Mouse (Mus musculus) midbrain, embryonic 12.5 days (tissue): ENCODE data around the gene Praf2. TPM values are rescaled to one million over a fixed set of nuclear protein-coding genes. Genes with fewer than 3 reads are reported as not detected.

Source experiments
- ATAC-seq: fragments of 200-750 bp; cut with Nextera tagmentation; 2 replicates; pipeline ENCODE4 v1.8.0; 2017; ENCODE audit warnings: low read depth, moderate TSS enrichment, moderate library complexity; ENCODE audit not compliant: low FRiP score
- H3K27ac ChIP-seq: fragments of 300-500 bp; sonication (generic); replicated peaks from 2 replicates; pipeline ENCODE4 v1.5.1; 2016; ENCODE audit warnings: mild to moderate bottlenecking
- H3K27me3 ChIP-seq: fragments of 300-500 bp; sonication (generic); 2 replicates; pipeline ENCODE4 v1.6.1; 2016; ENCODE audit warnings: mild to moderate bottlenecking
- H3K36me3 ChIP-seq: fragments of 300-500 bp; sonication (generic); 2 replicates; pipeline ENCODE4 v1.6.1; 2016
- H3K4me1 ChIP-seq: fragments of 300-500 bp; sonication (generic); 2 replicates; pipeline ENCODE4 v1.6.1; 2016
- H3K4me2 ChIP-seq: fragments of 300-500 bp; sonication (generic); replicated peaks from 2 replicates; pipeline ENCODE4 v1.6.1; 2016; ENCODE audit warnings: mild to moderate bottlenecking, moderate library complexity
- H3K4me3 ChIP-seq: fragments of 300-500 bp; sonication (generic); 2 replicates; pipeline ENCODE4 v1.5.1; 2016; ENCODE audit warnings: mild to moderate bottlenecking
- H3K9ac ChIP-seq: fragments of 300-500 bp; sonication (generic); replicated peaks from 2 replicates; pipeline ENCODE4 v1.6.1; 2016; ENCODE audit warnings: mild to moderate bottlenecking, moderate library complexity
- H3K9me3 ChIP-seq: fragments of 300-500 bp; sonication (generic); 2 replicates; pipeline ENCODE4 v1.6.1; 2016; ENCODE audit warnings: mild to moderate bottlenecking
- WGBS: fragments of 180-500 bp; shearing (Covaris S2); methylation state at CpG from one replicate; pipeline ENCODE4 v1.1.7; 2016; 5-methylcytosine and 5-hydroxymethylcytosine counted together
- polyA plus RNA-seq: library from polyadenylated mRNA; unstranded; fragments of >200 nt; fragmentation: Nextera tagmentation; extraction: Ambion mirVana; gene quantifications from 2 replicates; pipeline ENCODE4 v1.2.1, GENCODE M21; 2016

Gene Praf2
- polyA plus RNA-seq, 1 experiment from 2014 or later = 89.2 TPM

DNA sequence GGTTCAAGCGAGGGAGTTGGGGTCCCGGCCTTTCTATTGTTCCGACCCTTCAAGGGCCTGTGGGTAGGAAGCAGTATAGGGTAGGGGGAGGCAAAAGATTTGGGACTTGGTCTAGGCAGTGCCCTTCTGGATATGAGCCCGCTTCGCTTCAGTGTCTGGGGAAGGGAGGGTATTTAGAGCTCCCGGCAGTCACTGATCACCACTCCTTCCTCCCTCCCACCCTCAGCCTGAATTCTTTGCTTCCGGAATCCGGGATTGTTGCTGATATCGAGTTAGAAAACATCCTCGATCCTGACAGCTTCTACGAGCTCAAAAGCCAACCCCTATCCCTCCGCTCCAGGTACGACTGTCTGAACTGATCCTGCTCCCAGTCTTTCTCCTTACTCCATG is 37.0 kb downstream of the Praf2 start:
- no peak overlapping the region for H3K27ac ChIP-seq
- no peaks in the 10 kb centered on the region for H3K27me3 ChIP-seq
- no peaks in the 10 kb centered on the region for H3K9me3 ChIP-seq
- H3K4me1 ChIP-seq = peaks cover 18% of the 10 kb centered on the region; the same call in 1 of the 2 replicates
- peak overlapping the region; percentile 37 for H3K9ac ChIP-seq
- H3K36me3 ChIP-seq = peaks cover 16% of the 10 kb centered on the region
- peak overlapping the region; percentile 63 for H3K4me2 ChIP-seq
- WGBS = 16% methylated on average over 13 of the region's 13 CpGs
- no peak for ATAC-seq
- H3K4me3 ChIP-seq = peak overlapping the region; percentile 66

DNA sequence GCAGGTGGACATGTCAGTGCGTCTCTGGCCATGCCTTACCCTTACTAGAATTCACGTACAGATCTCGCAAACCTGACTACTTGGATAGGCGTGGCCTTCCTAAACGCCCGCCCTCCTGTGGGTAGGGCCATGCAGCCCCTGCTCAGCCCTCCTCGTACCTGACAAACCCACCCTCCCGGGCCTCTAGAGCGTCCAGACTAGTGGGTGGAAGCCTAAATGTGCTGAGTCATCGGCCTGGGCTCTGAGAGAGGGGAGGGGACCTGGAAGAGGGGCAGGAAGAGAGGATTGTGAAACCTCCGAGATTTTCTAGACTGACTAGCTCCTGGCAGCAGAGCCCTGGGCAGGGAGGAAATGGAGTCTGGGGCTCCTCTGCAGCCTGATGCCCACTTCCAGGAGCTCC is 37.5 kb downstream of the Praf2 start:
- H3K9ac ChIP-seq = no peak overlapping the region
- no peaks in the 10 kb centered on the region for H3K27me3 ChIP-seq
- 24% methylated on average over 11 of the region's 11 CpGs for WGBS
- H3K36me3 ChIP-seq = peaks cover 21% of the 10 kb centered on the region
- H3K4me3 ChIP-seq = peak overlapping the region; percentile 66
- H3K4me2 ChIP-seq = peak overlapping the region; percentile 63
- H3K9me3 ChIP-seq = no peaks in the 10 kb centered on the region
- H3K27ac ChIP-seq = no peak overlapping the region
- no peak for ATAC-seq
- H3K4me1 ChIP-seq = peaks cover 18% of the 10 kb centered on the region; the same call in 1 of the 2 replicates

DNA sequence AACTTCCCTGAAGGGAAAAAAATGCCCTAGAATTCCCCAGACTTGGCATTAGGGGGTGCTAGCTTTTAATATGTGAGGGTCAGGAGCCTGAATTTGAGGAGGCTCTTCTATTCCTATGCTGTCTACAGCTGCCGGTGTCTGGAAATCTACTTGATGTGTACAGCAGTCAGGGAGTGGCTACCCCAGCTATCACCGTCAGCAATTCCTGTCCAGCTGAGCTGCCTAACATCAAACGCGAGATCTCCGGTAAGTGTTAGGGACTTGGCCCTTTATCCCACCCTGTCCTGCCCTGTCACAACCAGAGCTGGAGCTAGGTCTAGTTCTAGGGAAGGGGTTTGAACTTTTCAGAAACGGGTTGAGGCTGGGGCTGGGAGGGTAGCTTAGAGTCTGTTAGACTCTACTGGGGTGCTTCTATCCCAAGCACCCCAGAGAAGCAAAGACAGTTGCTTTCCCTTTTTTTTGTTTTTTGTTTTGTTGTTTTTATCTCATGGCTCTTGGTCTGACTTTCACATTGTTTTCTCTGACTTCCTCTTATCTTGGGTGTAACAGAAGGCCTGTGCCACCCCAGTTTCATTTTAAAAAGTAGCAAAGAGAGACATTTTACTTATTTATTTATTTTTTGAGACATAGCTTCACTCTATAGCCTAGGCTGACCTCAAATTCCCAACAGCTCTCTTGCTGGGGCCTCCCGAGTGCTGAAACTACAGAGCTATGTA is 41.2 kb downstream of the Praf2 start:
- Histone ChIP-seq H3K27me3 (no peaks in the 10 kb centered on the region), H3K4me1 (peaks cover 13% of the 10 kb centered on the region; the same call in 1 of the 2 replicates), H3K36me3 (peaks cover 41% of the 10 kb centered on the region), H3K9me3 (no peaks in the 10 kb centered on the region), H3K9ac (no peak overlapping the region), H3K4me2 (no peak overlapping the region), H3K27ac (no peak overlapping the region), H3K4me3 (no peak overlapping the region)
- ATAC-seq = no peak
- 88% methylated on average over 7 of the region's 7 CpGs for WGBS

DNA sequence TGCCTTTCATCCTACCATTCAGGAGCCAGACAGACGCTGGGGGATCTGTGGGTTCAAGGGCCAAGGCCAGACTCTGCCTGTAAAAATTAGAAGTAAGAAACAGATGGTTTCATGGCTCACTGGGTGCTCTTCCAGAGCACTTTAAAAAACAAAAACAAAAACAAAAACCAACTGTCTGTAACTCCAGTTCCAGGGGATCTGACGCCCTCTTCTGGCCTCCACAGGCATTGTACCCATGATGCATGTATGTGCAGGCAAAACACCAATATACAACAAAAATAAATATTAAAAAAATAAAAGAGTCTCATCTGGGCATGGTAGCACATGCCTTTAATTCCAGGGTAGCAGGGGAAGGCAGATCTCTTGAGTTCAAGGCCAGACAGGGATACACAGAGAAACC is 44.5 kb downstream of the Praf2 start:
- Histone ChIP-seq H3K9ac (no peak overlapping the region), H3K27ac (no peak overlapping the region), H3K4me1 (no peaks in the 10 kb centered on the region), H3K9me3 (no peaks in the 10 kb centered on the region), H3K36me3 (peaks cover 32% of the 10 kb centered on the region), H3K4me3 (no peak overlapping the region), H3K4me2 (no peak overlapping the region), H3K27me3 (no peaks in the 10 kb centered on the region)
- WGBS = 48% methylated on average over 2 of the region's 2 CpGs
- ATAC-seq = no peak

DNA sequence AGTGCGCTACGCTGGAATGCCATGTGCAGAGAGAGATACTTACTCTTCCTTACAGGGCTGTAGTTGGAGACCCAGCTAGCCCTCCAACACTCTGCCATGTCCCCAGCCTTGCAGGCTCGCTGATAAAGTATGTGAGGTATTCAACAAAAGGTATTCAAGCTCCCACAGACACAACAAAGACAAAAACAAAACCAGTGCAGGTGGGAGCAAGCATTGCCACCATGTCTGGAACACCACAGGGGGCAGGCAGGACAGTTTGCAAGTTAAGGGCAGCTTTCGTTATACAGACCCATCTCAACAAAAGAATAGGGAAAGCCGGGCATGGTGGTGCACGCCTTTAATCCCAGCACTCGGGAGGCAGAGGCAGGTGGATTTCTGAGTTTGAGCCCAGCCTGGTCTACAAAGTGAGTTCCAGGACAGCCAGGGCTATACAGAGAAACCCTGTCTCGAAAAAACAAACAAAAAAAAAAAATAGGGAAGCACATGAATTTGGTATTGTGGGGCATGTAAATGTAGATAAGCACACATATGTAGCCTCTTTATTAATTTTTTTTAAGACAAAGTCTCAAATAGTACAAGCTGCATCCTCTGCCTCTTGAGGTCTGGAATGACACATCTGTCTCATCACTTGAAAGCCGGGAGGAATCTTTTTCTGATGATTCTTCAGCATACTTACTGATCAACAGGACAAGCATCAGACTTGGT is 47.4 kb downstream of the Praf2 start:
- Histone ChIP-seq H3K4me2 (no peak overlapping the region), H3K9ac (no peak overlapping the region), H3K36me3 (peaks cover 21% of the 10 kb centered on the region), H3K9me3 (no peaks in the 10 kb centered on the region), H3K4me3 (no peak overlapping the region), H3K27ac (no peak overlapping the region), H3K4me1 (no peaks in the 10 kb centered on the region), H3K27me3 (no peaks in the 10 kb centered on the region)
- 76% methylated on average over 9 of the region's 9 CpGs for WGBS
- ATAC-seq = no peak

DNA sequence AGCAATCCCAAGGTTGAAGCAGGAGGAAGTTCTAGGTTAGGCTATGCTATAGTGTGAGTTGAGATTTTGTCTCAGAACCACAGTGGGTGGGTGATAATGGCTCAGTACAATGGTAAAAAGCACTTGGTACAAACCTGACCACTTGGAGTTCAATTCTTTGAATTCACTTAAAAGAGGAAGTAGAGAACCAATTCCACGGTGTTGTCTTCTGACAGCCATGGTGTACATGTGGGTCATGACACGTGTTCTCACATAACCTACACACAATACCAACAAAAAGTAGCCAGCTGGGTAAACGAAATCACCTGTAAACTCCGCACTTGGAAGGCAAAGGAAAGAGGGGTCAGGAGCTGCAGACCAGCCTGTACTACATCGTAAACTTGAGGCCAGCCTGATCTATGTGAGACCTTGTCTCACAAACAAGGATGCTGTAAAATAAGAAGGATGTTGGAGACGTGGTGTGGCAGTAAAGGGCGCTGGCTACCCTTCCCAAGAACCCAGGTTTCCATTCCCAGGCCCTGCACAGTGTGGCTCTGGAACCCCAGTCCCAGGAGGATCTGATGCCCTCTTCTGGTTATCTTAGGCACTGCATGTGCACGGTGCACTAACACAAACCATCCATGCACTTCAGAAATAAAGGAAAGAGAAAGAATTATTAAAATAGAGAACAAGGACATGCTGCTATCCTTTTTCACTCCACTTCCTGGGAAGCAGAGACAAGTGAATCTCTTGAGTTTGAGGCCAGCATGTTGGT is 48.3 kb downstream of the Praf2 start:
- Histone ChIP-seq H3K4me2 (no peak overlapping the region), H3K9ac (no peak overlapping the region), H3K4me3 (no peak overlapping the region), H3K27ac (no peak overlapping the region), H3K36me3 (peaks cover 19% of the 10 kb centered on the region), H3K27me3 (no peaks in the 10 kb centered on the region), H3K4me1 (no peaks in the 10 kb centered on the region), H3K9me3 (no peaks in the 10 kb centered on the region)
- peak; percentile 54; the same call in 1 of the 2 replicates for ATAC-seq
- WGBS = 52% methylated on average over 8 of the region's 8 CpGs

DNA sequence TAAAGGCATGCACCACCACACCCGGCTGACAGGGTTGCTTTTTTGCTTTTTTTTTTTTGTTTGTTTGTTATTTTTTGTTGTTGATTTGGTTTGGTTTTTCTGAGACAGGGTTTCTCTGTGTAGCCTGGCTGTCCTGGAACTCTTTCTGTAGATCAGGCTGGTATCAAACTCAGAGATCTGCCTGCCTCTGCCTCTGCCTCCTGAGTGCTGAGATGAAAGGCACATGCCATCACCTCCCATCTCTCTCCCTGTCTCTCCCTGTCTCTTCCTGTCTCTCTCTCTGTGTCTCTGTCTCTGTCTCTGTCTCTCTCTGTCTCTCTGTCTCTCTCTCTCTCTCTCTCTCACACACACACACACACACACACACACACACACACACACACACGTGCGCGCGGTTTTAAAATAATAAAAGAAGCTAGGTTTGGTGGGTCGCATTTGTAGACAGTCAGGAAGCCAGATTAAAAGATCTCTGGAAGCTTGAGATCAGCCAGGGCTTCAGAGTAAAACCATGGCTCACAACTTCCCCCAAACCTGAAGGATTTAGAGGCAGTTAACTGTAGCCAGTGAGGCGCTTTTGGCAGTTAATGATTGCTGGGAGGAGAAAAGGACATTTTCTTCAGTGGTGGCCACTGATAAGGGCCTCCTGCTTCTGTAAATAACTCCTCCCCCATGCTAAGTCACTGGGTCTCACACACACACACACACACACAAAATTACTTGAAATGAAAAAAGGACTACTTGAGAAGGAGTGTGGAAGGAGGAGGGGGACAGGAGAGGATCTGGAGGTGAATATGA is 50.4 kb downstream of the Praf2 start:
- no peak overlapping the region for H3K9ac ChIP-seq
- H3K4me1 ChIP-seq = no peaks in the 10 kb centered on the region
- no peak overlapping the region for H3K4me2 ChIP-seq
- no peak for ATAC-seq
- WGBS = 73% methylated on average over 7 of the region's 7 CpGs
- no peaks in the 10 kb centered on the region for H3K9me3 ChIP-seq
- H3K27me3 ChIP-seq = no peaks in the 10 kb centered on the region
- H3K4me3 ChIP-seq = no peak overlapping the region
- H3K36me3 ChIP-seq = peaks cover 4% of the 10 kb centered on the region
- H3K27ac ChIP-seq = no peak overlapping the region

DNA sequence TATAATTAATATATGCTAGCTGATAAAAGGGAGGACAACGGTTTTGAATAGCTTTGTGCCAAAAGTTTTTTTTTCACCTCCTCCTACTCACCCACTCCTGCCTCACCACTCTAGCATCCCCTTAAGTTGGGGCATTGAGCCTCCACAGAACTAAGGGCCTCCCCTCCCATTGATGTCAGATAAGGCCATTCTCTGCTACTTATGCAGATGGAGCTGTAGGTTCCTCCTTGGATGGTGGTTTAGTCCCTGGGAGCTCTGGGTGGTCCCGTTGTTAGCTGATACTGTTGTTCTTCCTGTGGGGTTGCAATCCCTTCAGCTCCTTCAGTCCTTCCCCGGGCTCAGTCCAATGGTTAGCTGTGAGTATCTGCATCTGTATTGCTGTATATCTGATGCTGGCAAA is 51.1 kb downstream of the Praf2 start:
- no peaks in the 10 kb centered on the region for H3K36me3 ChIP-seq
- WGBS = 15% methylated on average over 3 of the region's 3 CpGs

More for the DNA sequence above, 51.1 kb downstream of the Praf2 start:
- H3K4me1 ChIP-seq = no peaks in the 10 kb centered on the region
- no peak overlapping the region for H3K27ac ChIP-seq
- no peak overlapping the region for H3K9ac ChIP-seq
- no peak for ATAC-seq
- H3K9me3 ChIP-seq = no peaks in the 10 kb centered on the region
- H3K4me3 ChIP-seq = no peak overlapping the region
- H3K4me2 ChIP-seq = no peak overlapping the region
- H3K27me3 ChIP-seq = no peaks in the 10 kb centered on the region

Other genes with a start within 250 kb of the Praf2 start
- gene Foxp3, start 154.8 kb upstream of the Praf2 start, polyA plus RNA-seq = 0.09 and 0.13 TPM in 2 replicates
- 4.9 and 5.7 TPM in 2 replicates for gene Ppp1r3f, start 154.2 kb upstream of the Praf2 start, polyA plus RNA-seq
- gene Ccdc22, start 122.9 kb upstream of the Praf2 start, polyA plus RNA-seq = 30.3 and 30.8 TPM in 2 replicates
- gene Cacna1f, start 121.4 kb upstream of the Praf2 start, polyA plus RNA-seq = not detected in 2 replicates
- gene Syp, start 90.0 kb upstream of the Praf2 start, polyA plus RNA-seq = 39.9 and 40.8 TPM in 2 replicates
- 2.6 and 2.7 TPM in 2 replicates for gene Prickle3, start 71.2 kb upstream of the Praf2 start, polyA plus RNA-seq
- gene Plp2, start 57.0 kb upstream of the Praf2 start, polyA plus RNA-seq = 29.2 and 33.2 TPM in 2 replicates
- gene Magix, start 47.2 kb upstream of the Praf2 start, polyA plus RNA-seq = 0.09 TPM in 1 of 2 replicates, not detected in the other
- gene Gpkow, start 31.3 kb upstream of the Praf2 start, polyA plus RNA-seq = 43.6 and 45.7 TPM in 2 replicates
- 26.4 and 27.0 TPM in 2 replicates for gene Wdr45, start 14.1 kb upstream of the Praf2 start, polyA plus RNA-seq
- gene Gm45208, start 6.2 kb upstream of the Praf2 start, polyA plus RNA-seq = not detected in 2 replicates
- 27.5 and 34.1 TPM in 2 replicates for gene Ccdc120, start 22.5 kb downstream of the Praf2 start, polyA plus RNA-seq
- 37.6 and 39.1 TPM in 2 replicates for gene Tfe3, start 34.1 kb downstream of the Praf2 start, polyA plus RNA-seq
- gene Gripap1, start 61.3 kb downstream of the Praf2 start, polyA plus RNA-seq = 78.3 and 80.8 TPM in 2 replicates
- 0.96 and 1.5 TPM in 2 replicates for gene Kcnd1, start 93.8 kb downstream of the Praf2 start, polyA plus RNA-seq
- gene Otud5, start 112.9 kb downstream of the Praf2 start, polyA plus RNA-seq = 63.2 and 68.3 TPM in 2 replicates
- gene Pim2, start 149.8 kb downstream of the Praf2 start, polyA plus RNA-seq = 19.2 and 19.7 TPM in 2 replicates
- 31.0 and 31.4 TPM in 2 replicates for gene Slc35a2, start 155.6 kb downstream of the Praf2 start, polyA plus RNA-seq
- gene Pqbp1, start 170.8 kb downstream of the Praf2 start, polyA plus RNA-seq = 177 and 180 TPM in 2 replicates
- 156 and 160 TPM in 2 replicates for gene Timm17b, start 170.9 kb downstream of the Praf2 start, polyA plus RNA-seq
- gene Gm10491, start 179.4 kb downstream of the Praf2 start, polyA plus RNA-seq = not detected in 2 replicates
- gene Gm10490, start 181.1 kb downstream of the Praf2 start, polyA plus RNA-seq = not detected in 2 replicates
- 77.5 and 87.2 TPM in 2 replicates for gene Pcsk1n, start 191.4 kb downstream of the Praf2 start, polyA plus RNA-seq
- gene Eras, start 200.2 kb downstream of the Praf2 start, polyA plus RNA-seq = not detected in 2 replicates
- gene Hdac6, start 219.4 kb downstream of the Praf2 start, polyA plus RNA-seq = 80.1 and 87.9 TPM in 2 replicates
- 1.5 TPM in 2 replicates for gene Gata1, start 249.6 kb downstream of the Praf2 start, polyA plus RNA-seq